Mouse (Mus musculus) adrenal gland, postnatal 14 days (tissue): ENCODE measurements around the gene Col25a1. TPM values are rescaled to one million over a fixed set of nuclear protein-coding genes. Genes with fewer than 3 reads are reported as not detected.

Experiments used
- DNase-seq: peaks from one replicate; pipeline ENCODE4 v3.0.0; 2021; ENCODE audit warnings: mixed read lengths
- total RNA-seq: library from RNA; stranded (reverse); gene quantifications from 2 replicates; pipeline ENCODE4 v1.2.3, GENCODE M21; 2021

Gene Col25a1
- total RNA-seq, 1 experiment from 2014 or later = 4.2 TPM

DNA sequence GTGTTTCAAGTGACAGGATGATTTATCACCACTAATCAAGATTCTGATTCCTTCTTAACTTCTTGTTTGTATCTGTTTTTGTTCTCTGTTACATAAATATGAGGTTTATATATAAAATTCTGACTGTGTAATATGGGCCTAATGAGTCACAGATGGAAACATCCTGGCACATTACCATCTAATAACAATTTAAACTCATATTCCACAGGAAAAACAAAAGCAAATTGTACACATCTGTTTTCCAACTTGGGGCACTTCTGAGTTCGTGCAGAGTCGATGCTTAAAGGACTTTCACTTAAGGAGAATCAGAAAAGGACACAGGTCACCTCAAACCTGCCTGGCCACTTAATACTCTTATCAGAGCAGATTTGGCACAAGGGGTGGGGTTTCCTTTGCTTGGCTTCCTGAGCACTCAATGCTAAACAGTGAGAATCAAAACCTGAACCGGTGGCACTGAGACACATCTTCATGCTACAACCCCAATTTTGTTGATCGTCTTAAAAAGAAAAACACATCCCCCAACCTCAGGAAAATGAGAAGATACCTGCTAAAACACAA is 342.0 kb downstream of the Col25a1 start:
- no peak for DNase-seq

DNA sequence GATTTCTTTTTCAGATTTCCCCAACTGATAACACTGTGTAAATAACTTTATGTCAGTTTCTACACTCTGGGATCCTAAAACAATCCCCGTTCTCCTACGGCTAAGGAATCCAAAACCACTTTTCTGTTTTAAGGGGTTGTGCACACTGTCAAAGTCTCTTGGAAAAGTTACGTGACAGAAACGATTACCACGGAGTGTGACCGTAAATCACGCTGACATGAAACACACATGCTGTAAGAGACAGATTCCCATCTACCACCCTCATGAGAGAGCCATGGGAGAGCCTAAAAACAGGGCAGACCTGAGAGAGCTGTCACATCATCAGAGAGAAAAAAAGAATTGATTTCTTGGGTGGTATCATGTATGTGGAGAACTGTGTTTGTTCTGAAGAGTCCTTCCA is 342.7 kb downstream of the Col25a1 start:
- DNase-seq = no peak

DNA sequence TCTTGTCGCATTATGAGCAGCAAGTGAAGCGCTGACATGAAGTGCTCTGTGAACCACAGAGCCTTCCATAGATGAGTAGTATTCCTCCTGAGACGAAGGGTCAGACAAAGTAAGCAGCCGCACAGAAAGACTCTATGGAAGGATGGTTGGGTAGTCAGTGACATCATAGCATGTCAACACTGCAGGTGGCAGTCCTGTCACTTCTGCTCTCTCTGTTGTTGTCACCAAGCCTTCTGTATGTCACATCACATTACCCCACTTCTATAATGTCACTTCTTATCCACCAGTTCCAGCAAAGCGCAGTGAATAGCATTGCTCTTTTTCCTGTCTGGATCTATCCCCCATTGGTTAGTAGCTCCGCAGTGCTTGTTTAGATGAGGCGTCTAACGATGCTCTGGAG is 351.2 kb downstream of the Col25a1 start:
- no peak for DNase-seq

DNA sequence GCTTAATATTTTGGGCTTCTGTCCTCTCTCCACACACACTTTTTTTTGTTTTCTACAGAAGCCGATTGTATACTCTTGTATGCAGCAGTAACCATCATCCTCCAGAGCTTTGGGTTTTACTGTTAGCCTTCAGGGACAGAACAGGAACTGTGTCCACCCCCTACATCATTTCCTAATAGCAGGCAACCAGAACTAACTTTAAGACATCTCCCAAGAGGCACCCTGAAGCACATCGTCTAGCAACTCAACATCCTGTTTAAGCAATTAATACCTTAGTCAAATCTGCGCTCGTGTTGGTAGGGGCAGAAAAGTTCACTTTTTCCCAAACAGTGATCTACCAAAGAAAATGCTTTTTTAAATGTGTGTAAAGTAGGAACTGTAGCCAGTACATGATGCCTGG is 357.5 kb downstream of the Col25a1 start:
- no peak for DNase-seq

DNA sequence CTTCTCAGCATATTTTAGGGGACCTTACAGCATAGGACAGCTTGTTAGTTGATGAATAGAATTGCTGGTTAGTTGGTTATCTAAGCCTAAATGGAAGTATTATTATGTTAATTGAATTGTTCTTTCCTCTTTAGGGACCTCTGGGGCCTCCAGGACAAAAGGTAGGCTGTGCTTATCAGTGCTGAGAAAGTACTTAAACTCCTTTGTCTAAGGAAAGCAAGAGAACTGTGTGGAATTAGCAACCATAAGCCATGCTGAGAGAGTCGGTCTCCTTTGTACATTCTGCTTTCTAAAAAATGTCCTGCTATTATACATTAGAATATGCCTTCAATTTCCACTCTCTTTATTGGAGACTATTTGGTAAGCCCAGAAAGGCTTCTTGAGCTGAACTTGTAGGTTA is 362.9 kb downstream of the Col25a1 start:
- DNase-seq = no peak

DNA sequence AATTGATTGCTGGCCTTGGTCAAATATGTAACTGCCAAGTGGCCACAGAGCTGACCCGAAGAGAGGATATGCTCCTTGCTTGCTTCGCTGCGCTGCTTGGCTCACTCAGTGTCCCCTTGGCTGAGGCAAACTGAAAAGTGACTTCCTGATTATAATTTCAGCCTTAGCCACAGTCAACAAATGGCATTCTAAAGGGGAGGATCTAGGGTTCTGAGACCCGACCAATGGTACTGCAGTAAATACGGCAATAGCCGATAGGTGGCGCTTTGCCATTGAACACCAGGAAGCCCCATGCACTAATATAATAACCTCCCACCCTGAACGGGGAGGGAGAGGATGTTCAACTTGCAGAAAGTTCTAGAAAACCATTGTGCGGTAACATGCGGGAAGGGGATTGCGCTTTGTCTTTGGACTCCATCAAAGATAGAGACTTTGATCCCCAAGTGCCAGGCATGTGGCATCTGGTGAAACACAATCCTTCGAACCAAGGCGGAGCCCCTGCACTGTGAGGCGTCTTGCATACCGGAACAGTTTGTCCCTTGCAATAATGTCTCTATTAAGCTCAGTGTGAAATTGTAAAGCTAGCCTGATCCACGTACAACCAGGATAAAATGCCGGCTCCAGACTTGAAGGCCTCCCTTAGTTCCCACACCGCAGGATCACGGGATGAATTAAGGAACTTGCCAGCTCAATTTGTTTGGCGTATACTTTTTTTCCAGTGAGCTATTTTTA is 363.5 kb downstream of the Col25a1 start:
- DNase-seq = peak; percentile 47

DNA sequence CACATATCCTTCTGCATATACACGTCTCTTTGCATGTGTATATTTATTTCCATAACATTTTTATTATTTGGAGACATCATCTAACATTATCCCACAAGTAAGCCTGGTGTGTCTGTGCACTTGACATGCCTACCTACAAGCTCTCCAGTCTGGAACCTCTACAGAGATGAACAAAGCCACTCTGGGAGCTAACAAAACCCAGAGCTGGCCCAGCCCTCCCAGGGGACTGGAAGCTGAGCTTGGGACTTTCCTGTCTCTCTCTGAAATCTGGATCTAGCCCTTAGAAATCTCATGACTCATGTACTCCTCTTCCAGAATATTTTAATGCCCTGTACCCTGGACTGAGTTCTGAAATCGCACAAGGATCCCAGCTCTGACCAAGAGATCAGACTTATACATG is 365.7 kb downstream of the Col25a1 start:
- DNase-seq = no peak

DNA sequence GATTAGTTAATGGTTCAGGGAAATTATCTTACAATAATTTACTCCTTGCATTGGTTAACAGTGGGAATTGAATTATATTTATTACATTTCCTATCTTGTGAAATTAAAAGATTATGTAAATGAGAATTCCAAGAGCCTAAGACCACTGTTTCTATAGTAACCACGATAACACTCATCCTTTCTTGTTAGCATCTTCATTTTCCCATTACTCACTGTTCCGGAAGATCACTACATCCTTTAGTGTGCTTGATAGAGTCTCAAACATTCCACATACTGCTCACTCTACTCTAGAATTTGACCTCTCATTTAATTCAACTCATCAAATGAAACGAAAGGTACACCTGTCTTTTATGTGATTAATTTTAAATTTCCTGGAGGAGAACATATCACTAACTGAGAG is 370.4 kb downstream of the Col25a1 start:
- DNase-seq = no peak

DNA sequence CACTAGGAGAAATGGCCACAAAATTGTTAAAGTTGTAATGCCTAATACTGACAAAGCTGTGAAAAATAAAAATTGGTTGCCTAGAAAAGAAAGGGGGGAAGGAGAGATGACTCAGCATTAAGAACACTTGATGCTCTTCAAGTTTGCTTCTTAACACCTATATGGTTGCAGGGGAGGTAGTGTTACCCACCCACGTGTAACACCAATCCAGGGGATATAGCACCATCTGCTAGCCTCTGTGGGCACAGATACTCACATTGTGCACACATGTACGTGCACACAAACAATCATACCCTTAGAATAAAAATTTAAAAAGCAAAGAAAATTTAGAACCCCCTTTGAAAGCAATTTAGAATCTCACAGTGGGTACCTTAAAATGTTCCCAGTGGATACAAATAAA is 377.0 kb downstream of the Col25a1 start:
- no peak for DNase-seq

DNA sequence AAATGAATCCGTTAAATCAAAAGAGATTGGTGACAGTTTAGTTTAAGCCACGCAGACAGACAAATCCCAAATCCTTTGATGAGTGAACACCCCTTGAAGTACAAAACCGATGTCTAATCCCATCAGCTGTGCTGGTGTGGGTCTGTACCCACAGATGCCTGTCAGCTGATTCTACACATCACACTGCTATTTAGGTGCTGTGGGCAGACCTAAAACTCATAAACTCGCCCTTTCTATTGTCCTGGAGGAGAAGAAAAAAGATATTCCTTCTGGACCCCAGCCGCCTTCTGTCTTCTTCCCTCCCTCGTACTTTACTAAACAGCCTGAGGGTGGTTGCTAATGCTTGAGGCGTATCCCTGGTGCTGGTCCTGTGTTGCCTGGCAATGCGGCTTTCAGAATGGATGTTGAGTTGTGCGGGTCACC is 387.2 kb downstream of the Col25a1 start:
- DNase-seq = no peak

DNA sequence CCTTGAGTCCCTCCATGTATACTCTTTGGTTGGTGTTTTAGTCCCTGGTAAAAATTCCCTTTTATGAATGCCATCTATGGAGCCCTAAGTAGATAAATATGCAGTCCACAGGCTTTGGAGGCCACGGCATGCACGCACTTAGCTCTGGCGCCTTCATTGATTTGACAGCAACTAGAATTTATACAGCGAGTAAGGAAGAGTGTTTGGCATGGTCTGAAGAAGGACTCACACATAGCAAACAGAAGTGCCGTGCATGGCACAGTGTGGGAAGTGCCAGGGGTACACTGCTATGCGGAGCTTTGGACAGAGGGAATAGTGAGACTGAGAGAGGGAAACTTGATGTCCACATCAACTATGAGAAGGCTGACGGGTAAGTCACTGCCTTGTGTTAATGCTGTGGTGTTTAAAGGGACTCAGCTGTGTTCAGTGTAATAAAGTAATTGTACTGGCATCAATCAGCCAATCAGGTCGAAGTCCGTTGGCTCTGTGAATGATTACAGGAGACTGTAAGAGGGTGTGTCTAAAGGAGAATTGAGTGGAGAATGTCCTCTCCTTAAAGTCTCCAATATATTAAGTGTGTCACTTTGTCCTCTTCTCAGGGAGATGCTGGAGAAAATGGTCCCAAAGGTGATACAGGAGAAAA is 390.7 kb downstream of the Col25a1 start:
- DNase-seq = no peak

DNA sequence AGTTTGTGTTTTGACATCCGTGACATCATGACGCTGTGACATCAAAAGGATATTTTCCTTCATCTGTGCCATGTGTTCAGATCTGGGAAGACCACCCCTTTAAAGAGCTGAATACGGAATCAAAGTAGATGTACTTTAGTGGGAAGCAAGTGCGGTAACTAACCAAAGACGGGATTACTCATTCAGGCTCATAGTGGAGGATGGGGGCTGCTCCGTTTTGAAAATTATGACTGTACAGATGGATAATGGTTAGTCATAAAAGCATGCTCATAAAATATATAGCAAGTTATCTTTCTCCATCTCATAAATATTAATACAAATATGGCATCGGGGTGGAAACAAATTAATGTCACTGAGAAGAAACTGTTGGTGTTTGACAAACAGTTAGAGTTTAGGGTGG is 391.7 kb downstream of the Col25a1 start:
- DNase-seq = no peak

DNA sequence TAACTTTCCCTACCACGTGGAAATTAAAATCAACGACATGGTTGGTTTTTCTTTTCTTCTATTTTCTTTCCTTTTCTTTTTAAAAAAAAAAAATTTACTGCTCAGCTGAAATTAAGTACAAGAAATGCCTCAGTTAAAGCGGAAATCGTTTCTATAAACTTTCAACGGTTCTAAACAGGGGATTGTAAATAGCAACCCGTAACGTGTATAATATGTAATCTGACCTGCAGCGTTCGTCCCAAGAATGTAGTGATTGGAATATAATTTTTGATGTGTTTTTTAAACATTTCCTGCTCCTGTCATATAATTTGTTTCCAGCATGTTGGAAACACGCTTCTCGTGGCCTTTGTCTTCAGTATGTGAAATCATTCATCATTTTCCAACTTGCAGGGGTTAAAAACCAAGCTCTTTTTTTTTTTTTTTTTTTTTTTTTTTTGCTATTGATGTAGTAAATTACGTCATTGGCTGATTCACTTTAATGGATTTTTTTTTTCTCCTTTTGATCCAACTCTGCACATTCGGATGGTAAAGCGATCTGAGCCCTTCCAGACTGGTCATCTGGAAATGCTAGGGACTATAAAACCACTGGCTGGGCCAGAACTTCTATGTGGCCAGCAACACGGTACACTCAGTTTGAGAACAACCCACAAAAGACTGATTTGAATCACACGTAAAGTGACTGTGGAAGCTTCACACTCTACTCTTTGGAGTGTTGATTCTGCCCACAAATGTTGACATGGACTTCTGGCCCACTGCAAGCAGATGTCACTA is 393.3 kb downstream of the Col25a1 start:
- DNase-seq = no peak

DNA sequence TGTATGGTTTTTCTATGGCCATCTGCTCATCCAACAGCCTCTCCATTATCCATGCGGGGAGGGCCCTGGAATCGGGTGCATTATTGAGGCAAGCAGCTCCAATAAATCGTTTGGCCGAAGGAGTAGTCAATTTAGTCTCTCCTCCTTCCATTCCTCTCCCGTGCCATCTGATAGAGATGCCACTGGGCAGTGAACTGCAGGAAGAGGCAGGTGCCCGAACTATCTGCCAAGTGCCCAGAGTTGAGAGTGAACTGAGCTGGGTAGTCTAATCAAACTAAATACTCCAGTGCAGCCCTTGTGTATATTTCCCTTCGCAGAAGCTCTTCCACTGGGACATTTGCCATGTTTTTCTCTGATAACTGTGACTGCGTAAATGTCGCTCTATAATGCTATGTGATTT is 403.7 kb downstream of the Col25a1 start:
- DNase-seq = no peak

DNA sequence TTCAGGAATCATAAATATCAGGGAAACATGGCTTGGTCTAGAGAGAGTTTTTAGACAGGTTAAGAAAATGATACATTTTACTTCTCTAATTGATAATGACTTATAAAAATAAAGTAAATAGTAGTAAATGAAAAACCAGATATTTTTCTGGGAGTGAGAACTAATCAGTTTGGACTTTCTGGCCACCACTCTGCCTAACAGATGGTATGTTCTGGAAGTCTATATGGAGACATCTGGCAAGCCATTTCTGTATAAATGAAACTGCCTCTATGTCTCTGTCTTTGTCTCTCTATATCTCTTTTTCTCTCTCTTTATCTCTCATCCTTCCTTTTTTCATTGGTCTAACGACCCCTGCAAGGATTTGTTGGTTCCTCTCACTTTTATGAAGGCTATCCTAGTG is 410.2 kb downstream of the Col25a1 start:
- DNase-seq = no peak

DNA sequence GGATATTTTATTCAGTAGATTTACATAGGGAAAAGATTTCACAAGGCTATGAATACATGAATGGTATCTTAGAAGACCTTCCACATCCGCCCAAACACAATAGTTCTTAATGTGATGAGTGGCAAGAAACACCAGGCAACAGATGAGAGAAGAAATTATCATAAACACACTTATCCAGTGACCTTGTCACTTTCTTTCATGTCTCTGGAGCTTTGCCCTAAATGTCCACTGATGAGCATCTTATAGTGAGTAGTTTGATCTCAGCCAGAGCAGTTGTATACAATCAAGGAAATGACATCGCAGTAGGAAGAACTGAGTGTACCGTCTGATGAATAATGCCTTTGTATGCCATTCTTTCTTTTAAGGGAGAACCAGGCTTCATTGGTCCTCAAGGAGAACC is 414.7 kb downstream of the Col25a1 start:
- DNase-seq = no peak

DNA sequence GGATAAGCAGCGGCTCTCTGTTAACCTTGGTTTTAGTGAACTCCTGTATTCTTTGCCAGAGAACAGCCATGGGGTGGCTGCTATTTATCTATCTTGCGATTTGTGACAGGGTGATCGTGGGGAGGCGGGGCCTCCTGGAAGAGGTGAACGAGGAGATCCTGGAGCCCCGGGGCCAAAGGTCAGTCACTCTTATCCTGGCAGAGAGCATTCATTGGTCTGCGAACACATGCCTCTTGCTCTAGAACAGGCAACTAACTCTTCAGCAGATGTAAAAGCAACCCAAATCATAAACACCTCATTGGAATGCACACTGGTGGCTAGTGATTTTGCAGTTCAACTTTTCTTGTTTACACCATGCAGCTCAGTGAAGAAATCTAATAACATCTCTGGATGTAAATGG is 417.8 kb downstream of the Col25a1 start:
- DNase-seq = no peak

DNA sequence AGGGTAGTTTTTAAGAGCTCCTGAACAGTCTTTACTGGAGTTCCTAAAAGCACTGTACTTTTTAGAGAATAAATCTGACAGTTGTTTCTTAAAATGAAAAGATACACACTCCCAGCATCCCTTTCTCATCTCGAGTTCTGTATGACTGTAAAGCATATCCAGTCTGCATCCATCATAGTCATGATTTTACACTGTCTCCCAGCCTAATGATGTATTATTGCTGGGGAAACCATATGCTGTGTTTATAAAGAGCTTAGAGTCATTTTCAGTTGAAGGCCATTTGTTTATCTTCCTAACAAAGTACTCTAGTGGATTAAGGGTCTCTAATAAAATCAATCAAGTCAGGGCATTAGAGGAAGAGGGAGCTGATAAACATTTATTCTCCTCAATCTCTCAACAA is 425.0 kb downstream of the Col25a1 start:
- no peak for DNase-seq

DNA sequence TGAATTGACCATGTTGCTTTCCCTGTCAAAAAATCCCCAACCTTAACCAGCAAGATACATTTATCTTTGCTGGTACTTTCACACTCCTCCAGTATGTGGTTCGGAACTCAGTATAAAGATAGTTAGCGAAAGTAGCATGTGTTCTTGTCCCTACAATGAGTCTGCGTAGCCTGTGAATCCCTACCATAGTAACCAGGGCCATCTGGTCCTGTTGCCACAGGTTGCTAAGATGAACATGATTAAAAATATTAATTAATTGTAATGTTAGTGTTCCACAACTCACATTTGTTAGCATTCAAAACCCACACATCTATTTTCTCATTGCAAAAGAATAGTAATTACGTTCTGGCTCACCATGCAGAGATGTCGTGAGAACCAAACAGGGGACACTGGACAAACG is 434.3 kb downstream of the Col25a1 start:
- no peak for DNase-seq

DNA sequence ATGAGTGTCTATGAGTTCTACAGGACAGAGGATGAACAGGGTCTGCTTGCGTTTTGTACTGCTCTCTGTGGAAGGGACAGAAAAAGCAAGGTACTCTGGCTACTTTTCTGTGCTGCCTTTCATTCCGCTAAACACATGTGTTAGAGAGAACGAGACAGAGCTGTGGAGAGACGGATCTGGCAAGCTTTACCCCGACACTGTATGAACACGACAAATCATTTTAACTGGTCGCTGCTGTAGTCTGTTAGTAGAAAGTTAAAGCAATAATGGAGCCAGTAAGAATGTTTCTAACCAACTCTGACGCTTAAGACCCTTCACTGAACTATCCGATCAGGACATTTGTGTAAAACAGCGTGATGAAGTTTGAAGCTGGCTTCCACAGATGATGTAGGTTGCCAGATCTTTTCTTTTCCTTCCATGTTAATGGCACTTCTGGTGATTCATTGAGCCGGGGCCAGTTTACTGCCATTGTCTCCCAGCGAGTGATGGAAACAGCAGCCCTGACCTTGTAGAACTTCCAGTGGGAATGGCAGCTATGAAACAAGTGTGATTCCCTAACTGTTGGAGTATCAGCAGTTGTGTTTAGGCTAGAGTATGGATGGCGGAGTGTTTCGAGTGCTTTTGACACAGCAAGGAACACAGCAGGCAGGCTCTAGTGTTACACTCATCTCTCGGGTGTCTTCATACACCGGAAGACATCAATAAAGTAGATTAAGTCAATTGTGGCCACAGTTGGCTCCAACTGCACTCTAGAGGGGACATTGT is 437.2 kb downstream of the Col25a1 start:
- peak; percentile 36 for DNase-seq

DNA sequence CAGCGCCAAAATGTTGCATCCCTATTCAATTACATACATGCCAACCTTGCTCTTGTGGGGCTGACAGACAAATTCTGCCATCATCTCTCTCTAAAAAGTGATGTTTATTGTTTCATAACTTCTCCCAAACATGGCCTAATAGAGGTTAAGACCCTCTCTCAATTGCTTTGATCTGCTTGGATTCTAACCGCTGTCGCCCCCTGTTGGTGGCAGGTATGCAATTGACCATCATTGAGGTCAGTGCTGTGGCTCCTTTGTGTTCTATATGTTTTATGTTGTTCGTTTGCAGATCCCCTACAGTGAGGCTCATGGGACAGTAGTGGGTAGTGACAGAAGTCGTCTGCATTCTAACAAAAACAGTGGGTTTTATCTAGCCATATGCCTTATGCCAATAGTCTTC is 441.9 kb downstream of the Col25a1 start:
- no peak for DNase-seq

DNA sequence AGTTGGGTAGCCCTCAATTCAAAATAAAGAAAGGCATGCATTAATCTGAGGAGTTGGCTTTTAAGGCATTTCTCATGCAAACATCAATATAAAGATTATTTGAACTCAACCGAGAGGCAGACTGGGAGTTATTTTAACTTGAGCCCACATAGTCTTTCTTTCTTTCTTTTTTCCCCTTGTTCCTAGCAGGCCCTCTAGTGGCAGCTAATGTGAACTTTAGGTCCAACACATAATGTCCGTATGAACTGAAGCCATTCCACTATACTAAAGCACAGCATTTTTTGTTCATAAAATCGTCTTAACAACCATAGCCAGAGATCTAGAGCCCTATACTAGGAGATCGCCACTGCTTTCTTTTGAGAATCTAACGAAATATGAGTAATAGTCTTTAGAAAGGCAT is 443.4 kb downstream of the Col25a1 start:
- DNase-seq = peak; percentile 58
